In the genomic region with DNA sequence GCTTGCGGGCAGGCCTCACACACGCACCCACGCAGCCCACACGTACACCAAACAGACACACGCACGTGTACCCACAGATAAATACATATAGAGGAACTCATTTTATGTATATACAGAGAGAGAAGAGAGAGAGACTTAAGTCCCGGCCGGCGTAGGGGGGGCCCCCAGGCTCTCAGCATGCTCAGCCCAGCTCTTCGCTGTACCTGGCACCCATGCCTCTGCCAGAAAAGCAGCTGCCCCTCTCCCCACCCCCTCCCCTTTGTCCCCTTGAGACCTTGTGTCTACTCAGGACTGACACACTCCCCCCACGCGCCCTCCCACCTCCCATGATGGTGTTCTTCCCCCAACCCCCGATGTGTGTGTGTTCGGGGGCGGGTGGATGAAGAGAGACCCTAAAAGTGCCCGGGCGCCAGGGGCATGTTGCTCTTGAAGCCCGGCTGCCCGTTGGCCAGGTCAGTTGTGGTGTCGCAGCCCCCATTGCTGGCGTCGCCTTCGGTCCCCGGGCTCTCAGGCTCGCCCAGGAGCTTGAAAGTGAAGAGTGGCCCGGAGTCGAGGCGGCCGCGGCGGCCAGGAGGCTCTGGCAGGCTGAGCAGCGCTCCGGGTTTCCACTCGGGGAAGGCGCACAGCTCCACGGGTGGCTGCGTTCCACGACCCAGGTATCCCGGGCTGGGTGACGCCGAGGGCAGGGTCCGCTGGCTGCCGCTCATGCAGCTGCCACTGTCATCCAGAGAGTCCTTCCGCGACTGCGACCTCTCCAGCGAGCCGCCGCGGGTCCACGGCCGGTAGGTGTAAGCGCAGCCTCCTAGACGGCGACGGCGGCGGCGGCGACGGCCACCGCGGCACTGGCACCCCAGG, we compare ENCODE assay signal across 8 mouse cellular contexts. TPM values are rescaled to one million over a fixed set of nuclear protein-coding genes. Genes with fewer than 3 reads are reported as not detected.
A peak's percentile ranks its signal among the peaks of the same experiment; 100 is the strongest.
DNase-seq lines count a peak whose midpoint lies in the region; ATAC-seq and TF ChIP-seq lines count a peak whose summit lies in the region.

No protein-coding gene starts in this region.

- H3K9ac ChIP-seq in intestine, embryonic 14.5 days (ENCODE audit: low read length) = 0 out of 2 replicates have a peak overlapping the region, but pooled peaks have one; percentile 17
- H3K9ac ChIP-seq in liver, postnatal 0 days (replicated peaks) = no peak overlapping the region
- no peak overlapping the region for H3K9ac ChIP-seq in stomach, embryonic 15.5 days

- peak overlapping the region; percentile 64 for H3K4me2 ChIP-seq in intestine, embryonic 14.5 days (ENCODE audit: low read length)
- peak overlapping the region; percentile 27 for H3K4me2 ChIP-seq in liver, postnatal 0 days (ENCODE audit: low read depth, low read length)
- peak overlapping the region; percentile 69 for H3K4me2 ChIP-seq in stomach, embryonic 15.5 days

- intact Hi-C loops in left cerebral cortex, postnatal 25 days (cut with DNase I) = no loop called here

- peaks cover 16% of the 10 kb centered on the region for H3K27me3 ChIP-seq in intestine, embryonic 14.5 days (replicated peaks; ENCODE audit: control insufficient read depth, insufficient read depth, low read length)
- H3K27me3 ChIP-seq in liver, postnatal 0 days (ENCODE audit: insufficient read depth, low read length) = peaks cover 10% of the 10 kb centered on the region
- peaks cover 16% of the 10 kb centered on the region for H3K27me3 ChIP-seq in stomach, embryonic 15.5 days (replicated peaks)

- 13% methylated on average over 62 of the region's 63 CpGs for WGBS in intestine, embryonic 14.5 days
- 21% methylated on average over 63 of the region's 63 CpGs for WGBS in liver, postnatal 0 days (ENCODE audit: insufficient replicate concordance)
- 14% methylated on average over 63 of the region's 63 CpGs for WGBS in stomach, embryonic 15.5 days

- H3K9me3 ChIP-seq in intestine, embryonic 14.5 days (ENCODE audit: control insufficient read depth, low read length) = no peaks in the 10 kb centered on the region
- no peaks in the 10 kb centered on the region for H3K9me3 ChIP-seq in liver, postnatal 0 days (ENCODE audit: low read length)
- no peaks in the 10 kb centered on the region for H3K9me3 ChIP-seq in stomach, embryonic 15.5 days

- TF ChIP-seq CTCF in liver, postnatal 0 days (IDR thresholded peaks at IDR 0.05; ENCODE audit: low read depth) = no peak

- peak; percentile 15 to 22 for DNase-seq in adrenal gland, adult 18-20 months (ENCODE audit: low spot score in 2 of 2)
- no peak for DNase-seq in adrenal gland, adult 8-10 months
- DNase-seq in urinary bladder, adult 2 months (ENCODE audit: low spot score) = peak; percentile 26
- DNase-seq in urinary bladder, postnatal 10 days (ENCODE audit: low spot score) = no peak
- peak; percentile 77 for DNase-seq in intestine, embryonic 14.5 days (ENCODE audit: low spot score)
- no peak for DNase-seq in liver, postnatal 0 days
- no peak for DNase-seq in left cerebral cortex, postnatal 25 days (ENCODE audit: low spot score in 2 of 2)

- no peak for TF ChIP-seq EP300 in liver, postnatal 0 days (IDR thresholded peaks at IDR 0.05; ENCODE audit: low read depth)

- H3K27ac ChIP-seq in intestine, embryonic 14.5 days (ENCODE audit: low read depth) = no peak overlapping the region
- H3K27ac ChIP-seq in liver, postnatal 0 days (ENCODE audit: low read depth) = no peak overlapping the region
- H3K27ac ChIP-seq in stomach, embryonic 15.5 days = no peak overlapping the region

- ATAC-seq in intestine, embryonic 14.5 days (replicated peaks; ENCODE audit: low FRiP score, low TSS enrichment, low read depth) = peak; percentile 40; the same call in 1 of the 2 replicates
- no peak for ATAC-seq in liver, postnatal 0 days
- peak; percentile 67; the same call in 1 of the 2 replicates for ATAC-seq in stomach, embryonic 15.5 days (ENCODE audit: insufficient read depth, low FRiP score, low read depth)

- no peaks in the 10 kb centered on the region for H3K36me3 ChIP-seq in intestine, embryonic 14.5 days (ENCODE audit: control insufficient read depth, insufficient read depth, low read length)
- H3K36me3 ChIP-seq in liver, postnatal 0 days (replicated peaks; ENCODE audit: insufficient read depth, low read length) = no peaks in the 10 kb centered on the region
- no peaks in the 10 kb centered on the region for H3K36me3 ChIP-seq in stomach, embryonic 15.5 days

- H3K4me3 ChIP-seq in intestine, embryonic 14.5 days (ENCODE audit: low read depth, low read length) = peak overlapping the region; percentile 31
- no peak overlapping the region for H3K4me3 ChIP-seq in liver, postnatal 0 days (ENCODE audit: low read depth, low read length)
- peak overlapping the region; percentile 37 for H3K4me3 ChIP-seq in stomach, embryonic 15.5 days (replicated peaks)

- H3K4me1 ChIP-seq in intestine, embryonic 14.5 days (replicated peaks; ENCODE audit: control insufficient read depth, insufficient read depth, low read length) = peaks cover 5% of the 10 kb centered on the region; the same call in 1 of the 2 replicates
- H3K4me1 ChIP-seq in liver, postnatal 0 days (ENCODE audit: insufficient read depth) = no peaks in the 10 kb centered on the region
- peaks cover 10% of the 10 kb centered on the region; the same call in 1 of the 2 replicates for H3K4me1 ChIP-seq in stomach, embryonic 15.5 days

RNA-seq across cellular contexts. Expression of a gene that starts 27.9 kb away (rescaled TPM):
- total RNA-seq in adrenal gland, adult 18-20 months (2021) = 10 to 100 TPM; 65.2 to 69.5 TPM
- 10 to 100 TPM; 62.0 to 69.8 (median 64.8) TPM for total RNA-seq in adrenal gland, adult 8-10 months (2022)
- polyA plus RNA-seq in urinary bladder, adult 2 months (2012; rRNA removed) = 53.4 and 57.0 TPM in 2 replicates
- 58.2 and 66.3 TPM in 2 replicates for polyA plus RNA-seq in intestine, embryonic 14.5 days (2014; fragmentation: Nextera tagmentation; extraction: Ambion mirVana)
- polyA plus RNA-seq in liver, postnatal 0 days (2015; fragmentation: Nextera tagmentation; extraction: Ambion mirVana) = 31.8 and 33.4 TPM in 2 replicates
- polyA plus RNA-seq in stomach, embryonic 15.5 days (2015; fragmentation: Nextera tagmentation; extraction: Ambion mirVana) = 56.1 and 57.7 TPM in 2 replicates
- total RNA-seq in left cerebral cortex, postnatal 25 days (2021) = 10 to 100 TPM; 53.8 to 54.7 TPM

Comparison
In these comparisons a context has a peak if more than half of its experiments do, and no peak if none do; other contexts are left out.
1. DNase-seq: peak in adrenal gland, adult 18-20 months (2 of 2), urinary bladder, adult 2 months (single experiment) and intestine, embryonic 14.5 days (single experiment); none in adrenal gland, adult 8-10 months (single experiment), urinary bladder, postnatal 10 days (single experiment), liver, postnatal 0 days (single experiment) and left cerebral cortex, postnatal 25 days (0 of 2).
2. Peak in every context shown above with its lines, with median percentiles within 50 percentile points of each other: H3K4me2 ChIP-seq.